Mouse (Mus musculus): Measurements from ENCODE around the gene Qrfp. TPM values are rescaled to one million over a fixed set of nuclear protein-coding genes. Genes with fewer than 3 reads are reported as not detected.

Gene Qrfp
- polyA plus RNA-seq, 1 experiment = 1.1 TPM

- WGBS = 87% methylated on average over 10 of the region's 10 CpGs
- no peak for DNase-seq (ENCODE audit: low read depth in 1 of 2, low spot score in 2 of 2)
- Histone ChIP-seq H3K27ac (ENCODE audit: insufficient read depth, low read length) (no peak overlapping the region), H3K4me3 (ENCODE audit: extremely low read depth, insufficient read depth, insufficient read length) (no peak overlapping the region), H3K27me3 (ENCODE audit: control insufficient read depth, insufficient read depth, low read length) (no peaks in the 10 kb centered on the region), H3K36me3 (ENCODE audit: control insufficient read depth, insufficient read depth, low read length) (no peaks in the 10 kb centered on the region), H3K4me1 (ENCODE audit: control insufficient read depth, insufficient read depth, insufficient read length) (no peaks in the 10 kb centered on the region)
- TF ChIP-seq POLR2A (IDR thresholded peaks at IDR 0.05; ENCODE audit: low read depth, low read length) (no peak), CTCF (IDR thresholded peaks at IDR 0.05; ENCODE audit: extremely low read depth, insufficient read depth, insufficient read length, insufficient replicate concordance) (no peak)
These were observed 25.7 kb upstream of the Qrfp start for GRCm38 (mm10) chr2:31836091-31836490.

GRCm38 (mm10) chr2:31828311-31828825, 18.0 kb upstream of the Qrfp start:
- H3K4me1 ChIP-seq (ENCODE audit: control insufficient read depth, insufficient read depth, insufficient read length) = peaks cover 8% of the 10 kb centered on the region; the same call in 1 of the 2 replicates
- H3K36me3 ChIP-seq (ENCODE audit: control insufficient read depth, insufficient read depth, low read length) = no peaks in the 10 kb centered on the region
- no peaks in the 10 kb centered on the region for H3K27me3 ChIP-seq (ENCODE audit: control insufficient read depth, insufficient read depth, low read length)
- H3K4me3 ChIP-seq (ENCODE audit: extremely low read depth, insufficient read depth, insufficient read length) = no peak overlapping the region
- DNase-seq (ENCODE audit: low read depth in 1 of 2, low spot score in 2 of 2) = no peak
- no peak for TF ChIP-seq POLR2A (IDR thresholded peaks at IDR 0.05; ENCODE audit: low read depth, low read length)
- no peak for TF ChIP-seq CTCF (IDR thresholded peaks at IDR 0.05; ENCODE audit: extremely low read depth, insufficient read depth, insufficient read length, insufficient replicate concordance)
- WGBS = 51% methylated on average over 4 of the region's 4 CpGs
- H3K27ac ChIP-seq (ENCODE audit: insufficient read depth, low read length) = no peak overlapping the region

GRCm38 (mm10) chr2:31827877-31828276, 17.5 kb upstream of the Qrfp start:
- Histone ChIP-seq H3K36me3 (ENCODE audit: control insufficient read depth, insufficient read depth, low read length) (no peaks in the 10 kb centered on the region), H3K27me3 (ENCODE audit: control insufficient read depth, insufficient read depth, low read length) (no peaks in the 10 kb centered on the region), H3K4me3 (ENCODE audit: extremely low read depth, insufficient read depth, insufficient read length) (no peak overlapping the region), H3K27ac (ENCODE audit: insufficient read depth, low read length) (no peak overlapping the region), H3K4me1 (ENCODE audit: control insufficient read depth, insufficient read depth, insufficient read length) (peaks cover 12% of the 10 kb centered on the region; the same call in 1 of the 2 replicates)
- no peak for TF ChIP-seq POLR2A (IDR thresholded peaks at IDR 0.05; ENCODE audit: low read depth, low read length)
- no peak for TF ChIP-seq CTCF (IDR thresholded peaks at IDR 0.05; ENCODE audit: extremely low read depth, insufficient read depth, insufficient read length, insufficient replicate concordance)
- DNase-seq (ENCODE audit: low read depth in 1 of 2, low spot score in 2 of 2) = no peak
- WGBS = 70% methylated on average over 7 of the region's 7 CpGs

- no peaks in the 10 kb centered on the region for H3K27me3 ChIP-seq (ENCODE audit: control insufficient read depth, insufficient read depth, low read length)
- H3K27ac ChIP-seq (ENCODE audit: insufficient read depth, low read length) = no peak overlapping the region
- peaks cover 17% of the 10 kb centered on the region; the same call in 1 of the 2 replicates for H3K4me1 ChIP-seq (ENCODE audit: control insufficient read depth, insufficient read depth, insufficient read length)
- no peaks in the 10 kb centered on the region for H3K36me3 ChIP-seq (ENCODE audit: control insufficient read depth, insufficient read depth, low read length)
- no peak for DNase-seq (ENCODE audit: low read depth in 1 of 2, low spot score in 2 of 2)
- 86% methylated on average over 14 of the region's 14 CpGs for WGBS
- H3K4me3 ChIP-seq (ENCODE audit: extremely low read depth, insufficient read depth, insufficient read length) = no peak overlapping the region
- TF ChIP-seq POLR2A (IDR thresholded peaks at IDR 0.05; ENCODE audit: low read depth, low read length) (no peak), CTCF (IDR thresholded peaks at IDR 0.05; ENCODE audit: extremely low read depth, insufficient read depth, insufficient read length, insufficient replicate concordance) (no peak)
These were observed 16.0 kb upstream of the Qrfp start for GRCm38 (mm10) chr2:31826094-31827085.

GRCm38 (mm10) chr2:31825469-31825911, 15.1 kb upstream of the Qrfp start:
- H3K27me3 ChIP-seq (ENCODE audit: control insufficient read depth, insufficient read depth, low read length) = no peaks in the 10 kb centered on the region

GRCm38 (mm10) chr2:31823933-31824730, 13.8 kb upstream of the Qrfp start:
- H3K27ac ChIP-seq (ENCODE audit: insufficient read depth, low read length) = no peak overlapping the region
- DNase-seq (ENCODE audit: low read depth in 1 of 2, low spot score in 2 of 2) = peak in 1 of 2 experiments; percentile 29
- TF ChIP-seq CTCF (IDR thresholded peaks at IDR 0.05; ENCODE audit: extremely low read depth, insufficient read depth, insufficient read length, insufficient replicate concordance) (peak; percentile 38; the same call in 1 of the 2 replicates), POLR2A (IDR thresholded peaks at IDR 0.05; ENCODE audit: low read depth, low read length) (no peak)
- H3K36me3 ChIP-seq (ENCODE audit: control insufficient read depth, insufficient read depth, low read length) = no peaks in the 10 kb centered on the region
- WGBS = 73% methylated on average over 13 of the region's 15 CpGs
- H3K4me3 ChIP-seq (ENCODE audit: extremely low read depth, insufficient read depth, insufficient read length) = no peak overlapping the region
- H3K27me3 ChIP-seq (ENCODE audit: control insufficient read depth, insufficient read depth, low read length) = no peaks in the 10 kb centered on the region
- H3K4me1 ChIP-seq (ENCODE audit: control insufficient read depth, insufficient read depth, insufficient read length) = peaks cover 17% of the 10 kb centered on the region; the same call in 1 of the 2 replicates

More at GRCm38 (mm10) chr2:31825469-31825911, 15.1 kb upstream of the Qrfp start:
- Histone ChIP-seq H3K27ac (ENCODE audit: insufficient read depth, low read length) (peak overlapping the region; percentile 2; the same call in 1 of the 2 replicates), H3K4me3 (ENCODE audit: extremely low read depth, insufficient read depth, insufficient read length) (no peak overlapping the region), H3K4me1 (ENCODE audit: control insufficient read depth, insufficient read depth, insufficient read length) (peaks cover 17% of the 10 kb centered on the region; the same call in 1 of the 2 replicates), H3K36me3 (ENCODE audit: control insufficient read depth, insufficient read depth, low read length) (no peaks in the 10 kb centered on the region)
- WGBS = 18% methylated on average over 16 of the region's 16 CpGs
- no peak for DNase-seq (ENCODE audit: low read depth in 1 of 2, low spot score in 2 of 2)
- no peak for TF ChIP-seq POLR2A (IDR thresholded peaks at IDR 0.05; ENCODE audit: low read depth, low read length)
- TF ChIP-seq CTCF (IDR thresholded peaks at IDR 0.05; ENCODE audit: extremely low read depth, insufficient read depth, insufficient read length, insufficient replicate concordance) = no peak

All from spleen, adult 2 months (tissue).